Mouse (Mus musculus) brain, embryonic 14.5 days (tissue): ENCODE data around the gene Bub3. TPM values are rescaled to one million over a fixed set of nuclear protein-coding genes. Genes with fewer than 3 reads are reported as not detected.

Experiments
- DNase-seq: peaks from one replicate; pipeline ENCODE4 v3.0.0-alpha.2; 2011; ENCODE audit warnings: low read depth
- CTCF ChIP-seq: fragments of 200-500 bp; IDR thresholded peaks from 2 replicates; pipeline ENCODE4 v1.5.1; 2012; ENCODE audit warnings: inconsistent platforms, mild to moderate bottlenecking, moderate library complexity, borderline replicate concordance; ENCODE audit not compliant: insufficient read depth, insufficient read length; ENCODE audit errors: extremely low read depth
- POLR2A ChIP-seq: fragments of 200-500 bp; IDR thresholded peaks from 2 replicates; pipeline ENCODE4 v1.6.1; 2012; ENCODE audit warnings: mild to moderate bottlenecking, inconsistent platforms, borderline replicate concordance; ENCODE audit not compliant: poor library complexity, insufficient read depth, insufficient read length, severe bottlenecking; ENCODE audit errors: extremely low read depth
- polyA plus RNA-seq: library from polyadenylated mRNA; depleted of rRNA; stranded (reverse); fragments of >200 nt; gene quantifications from 2 replicates; pipeline ENCODE4 v1.2.3, GENCODE M21; 2012

Gene Bub3
- polyA plus RNA-seq, 1 experiment = 147 TPM

DNA sequence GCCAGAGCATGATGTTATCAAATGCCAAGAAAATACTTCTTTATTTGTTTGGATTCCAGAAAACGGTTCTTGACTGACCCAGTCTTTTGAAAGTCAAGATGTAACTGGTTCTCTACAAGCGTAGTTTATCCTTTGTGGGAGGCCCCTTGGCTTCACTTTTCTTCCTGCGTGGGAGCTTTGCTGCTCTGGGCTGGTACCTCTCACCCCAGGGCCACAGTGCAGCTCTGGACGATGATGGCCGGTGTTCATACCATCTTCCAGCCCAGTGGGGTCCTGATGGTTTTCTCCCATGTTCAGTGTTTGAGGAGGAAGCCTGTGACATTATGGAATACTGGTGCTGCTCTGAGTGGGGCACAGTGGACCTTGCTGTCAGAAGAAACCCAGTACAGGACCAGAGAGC, 12.5 kb upstream of the Bub3 start:
- TF ChIP-seq CTCF (no peak), POLR2A (no peak)
- DNase-seq = no peak

DNA sequence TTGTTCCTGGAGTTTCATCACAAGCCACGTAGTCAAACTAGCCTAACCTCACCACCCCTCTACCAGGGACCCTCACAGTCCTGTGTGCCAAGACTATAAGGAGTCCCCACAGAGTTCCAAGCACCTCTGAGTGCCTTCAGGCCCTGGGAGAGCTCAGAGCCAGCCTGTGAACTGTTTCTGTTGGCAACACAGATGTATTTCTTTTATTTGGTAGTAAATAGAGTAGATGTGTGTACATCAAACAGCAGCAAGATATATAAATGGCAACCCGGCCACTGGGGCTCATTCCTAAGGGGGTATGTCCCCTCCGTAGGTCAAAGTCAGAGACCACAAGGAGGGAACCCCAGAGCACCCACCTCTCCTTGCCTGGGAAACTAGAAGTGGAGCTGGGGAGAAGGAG, 11.5 kb upstream of the Bub3 start, which contains the start of gene Hmx2:
TSS of gene Hmx2 (plus strand) at position 301 of the 400 bp plus-strand sequence.
- DNase-seq = no peak
- TF ChIP-seq POLR2A = no peak
- TF ChIP-seq CTCF = no peak

DNA sequence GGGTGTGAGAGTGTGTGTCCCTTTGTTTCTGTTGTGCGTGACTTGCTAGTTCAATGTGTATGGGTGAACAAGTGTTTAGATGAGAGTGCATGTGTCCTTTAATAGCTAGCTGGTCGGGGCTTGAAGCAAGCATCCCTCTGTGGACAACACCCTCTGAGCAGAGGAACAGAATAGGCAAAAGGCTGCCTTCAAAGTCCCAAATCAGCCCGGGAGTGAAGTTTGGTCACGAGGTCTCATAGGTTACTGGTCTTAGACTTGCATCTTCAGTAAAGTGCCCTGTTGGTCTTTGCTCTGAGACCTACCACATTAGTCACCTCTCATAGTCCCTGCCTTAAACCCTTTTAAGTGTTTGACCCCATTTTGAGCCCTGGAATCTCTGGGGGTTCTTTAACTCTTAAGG, 8.6 kb upstream of the Bub3 start:
- TF ChIP-seq CTCF (no peak), POLR2A (no peak)
- DNase-seq = no peak

DNA sequence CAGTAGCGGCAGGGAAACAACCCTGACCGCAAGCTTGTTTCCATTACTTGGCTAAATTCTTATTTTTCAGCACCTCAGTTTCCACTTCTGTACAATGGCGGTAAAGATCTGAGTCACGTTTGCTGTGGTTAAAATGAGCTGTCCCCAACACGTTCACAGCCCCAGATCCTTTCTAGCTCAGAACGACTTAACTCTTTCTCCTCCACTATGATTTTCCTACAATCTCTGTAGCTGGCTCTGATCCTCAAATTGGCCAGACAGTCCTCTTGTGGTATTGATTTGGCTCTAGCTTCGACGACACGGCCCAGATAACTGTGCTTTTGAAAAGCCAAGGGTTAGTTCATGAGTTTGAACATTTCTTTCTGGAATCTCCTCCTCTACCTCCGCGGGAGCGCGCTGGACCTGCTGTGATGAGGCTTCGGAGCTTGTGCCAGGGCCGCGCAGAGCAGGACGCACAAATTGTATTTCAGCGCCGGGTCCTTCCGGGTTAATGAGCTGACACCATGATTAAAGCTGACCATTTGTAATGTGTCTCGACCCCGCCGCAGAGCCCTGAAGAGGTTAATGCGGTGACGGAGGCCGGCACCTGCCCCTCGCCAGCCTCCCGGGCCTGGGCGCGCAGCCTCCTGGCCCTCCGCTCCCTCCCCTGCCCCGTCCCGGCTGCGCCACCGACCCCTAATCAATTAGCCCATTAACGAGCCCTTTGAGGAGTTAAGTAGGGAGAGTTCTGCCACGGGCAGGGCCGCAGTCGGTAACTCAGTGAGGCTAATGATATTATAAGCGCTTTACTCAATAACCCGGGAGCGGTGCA, 7.9 kb upstream of the Bub3 start:
- no peak for DNase-seq
- TF ChIP-seq POLR2A (no peak), CTCF (no peak)

DNA sequence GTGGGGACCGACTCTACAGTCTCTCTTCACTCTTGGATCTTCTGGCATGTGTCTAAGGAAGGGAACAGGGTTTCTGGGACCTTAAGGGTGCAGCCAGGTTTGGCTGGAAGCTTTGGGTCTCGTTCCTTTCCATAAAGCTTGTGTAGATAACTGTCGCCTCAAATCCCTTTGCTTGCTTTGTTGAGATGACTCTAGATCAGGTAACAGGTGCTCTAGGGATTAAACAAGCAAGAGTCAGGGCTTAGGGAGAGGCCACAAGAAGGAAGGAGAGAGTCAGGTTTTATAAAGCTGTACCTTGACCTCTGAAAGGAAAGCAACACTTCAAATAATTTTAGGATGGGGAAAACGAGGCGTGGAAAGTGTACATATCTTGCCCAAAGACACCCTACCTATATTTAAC, 7.2 kb upstream of the Bub3 start:
- DNase-seq = peak; percentile 18
- TF ChIP-seq CTCF = no peak
- no peak for TF ChIP-seq POLR2A

DNA sequence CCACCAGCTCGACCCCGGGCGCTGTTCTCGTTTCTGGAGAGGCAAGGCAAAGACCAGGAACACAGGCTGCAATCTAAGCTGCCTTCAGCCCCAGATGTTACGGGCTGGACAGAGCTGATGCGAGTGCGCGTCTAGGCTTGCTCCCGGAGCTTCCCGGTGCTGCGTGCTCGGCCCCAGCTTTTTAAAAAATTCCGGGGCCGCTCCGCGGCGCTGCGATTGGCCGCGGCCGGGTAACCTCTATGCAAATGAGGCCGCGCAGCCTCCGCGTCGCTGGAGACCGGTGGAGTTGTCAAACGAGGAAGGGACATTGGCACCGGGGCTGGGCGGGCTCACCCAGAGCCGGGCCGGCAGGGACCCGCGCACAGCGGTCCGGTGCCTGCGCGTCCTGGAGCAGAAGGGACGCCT, 6.2 kb upstream of the Bub3 start:
- DNase-seq = peak; percentile 42
- no peak for TF ChIP-seq POLR2A
- TF ChIP-seq CTCF = no peak

DNA sequence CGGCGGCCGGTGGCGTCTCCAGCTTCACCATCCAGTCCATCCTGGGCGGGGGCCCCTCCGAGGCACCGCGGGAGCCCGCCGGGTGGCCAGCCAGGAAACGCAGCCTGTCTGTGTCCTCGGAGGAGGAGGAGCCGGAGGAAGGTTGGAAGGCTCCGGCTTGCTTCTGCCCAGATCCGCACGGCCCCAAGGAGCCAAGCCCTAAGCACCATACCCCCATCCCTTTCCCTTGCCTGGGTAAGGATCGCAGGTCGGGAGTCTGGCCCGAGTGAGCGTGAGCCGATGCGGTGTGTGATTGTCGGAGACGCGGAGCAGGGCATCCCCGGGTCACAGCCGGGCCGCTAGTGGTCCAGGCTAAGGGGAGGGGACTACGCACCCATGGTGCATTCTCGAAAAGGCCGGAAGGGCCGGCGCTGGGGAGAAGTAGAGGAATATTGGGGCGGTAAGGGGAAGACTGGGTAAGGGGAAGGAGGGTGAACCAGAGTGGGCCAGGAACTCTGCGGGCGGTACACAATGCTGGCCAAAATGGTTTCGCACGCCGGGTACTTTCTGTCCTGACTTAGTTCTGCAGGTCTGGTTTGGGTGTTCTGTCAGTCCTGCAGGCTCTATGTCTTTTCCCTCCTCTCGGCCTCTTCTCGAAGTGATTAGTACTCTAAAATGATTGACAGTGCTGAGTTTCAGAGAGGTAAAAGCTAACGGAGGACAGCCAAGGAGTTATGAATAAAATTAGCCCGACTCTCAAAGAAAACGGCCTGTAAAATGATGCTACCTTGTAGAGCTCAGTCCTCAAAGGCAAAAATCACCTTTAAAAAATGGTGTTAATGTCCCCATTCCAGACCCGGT, 5.5 kb upstream of the Bub3 start:
- TF ChIP-seq CTCF (no peak), POLR2A (no peak)
- peak; percentile 14 for DNase-seq

DNA sequence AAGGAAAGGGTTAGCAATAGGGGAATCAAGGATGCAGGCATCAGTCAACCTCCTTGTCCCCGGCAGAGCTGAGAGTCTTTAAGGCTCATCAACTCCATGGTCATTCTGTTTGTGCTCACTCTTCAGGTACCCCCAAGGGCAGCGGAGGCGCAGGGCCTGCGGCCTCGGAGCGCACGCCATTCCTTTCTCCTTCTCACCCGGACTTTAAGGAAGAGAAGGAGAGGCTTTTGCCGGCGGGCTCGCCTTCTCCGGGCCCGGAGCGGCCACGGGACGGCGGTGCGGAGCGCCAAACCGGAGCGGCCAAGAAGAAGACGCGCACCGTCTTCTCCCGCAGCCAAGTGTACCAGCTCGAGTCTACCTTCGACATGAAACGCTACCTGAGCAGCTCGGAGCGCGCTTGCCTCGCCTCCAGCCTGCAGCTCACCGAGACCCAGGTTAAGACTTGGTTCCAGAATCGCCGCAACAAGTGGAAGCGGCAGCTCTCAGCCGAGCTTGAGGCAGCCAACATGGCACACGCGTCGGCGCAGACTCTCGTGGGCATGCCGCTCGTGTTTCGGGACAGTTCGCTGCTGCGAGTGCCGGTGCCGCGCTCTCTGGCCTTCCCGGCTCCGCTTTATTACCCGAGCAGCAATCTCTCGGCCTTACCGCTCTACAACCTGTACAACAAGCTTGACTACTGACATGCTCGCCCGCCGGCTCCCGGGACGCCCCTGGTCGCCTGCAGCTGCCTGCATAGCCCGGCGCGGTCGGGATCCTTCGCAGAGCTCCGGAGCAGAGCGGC, 4.5 kb upstream of the Bub3 start:
- TF ChIP-seq POLR2A (no peak), CTCF (no peak)
- peak; percentile 58 for DNase-seq

DNA sequence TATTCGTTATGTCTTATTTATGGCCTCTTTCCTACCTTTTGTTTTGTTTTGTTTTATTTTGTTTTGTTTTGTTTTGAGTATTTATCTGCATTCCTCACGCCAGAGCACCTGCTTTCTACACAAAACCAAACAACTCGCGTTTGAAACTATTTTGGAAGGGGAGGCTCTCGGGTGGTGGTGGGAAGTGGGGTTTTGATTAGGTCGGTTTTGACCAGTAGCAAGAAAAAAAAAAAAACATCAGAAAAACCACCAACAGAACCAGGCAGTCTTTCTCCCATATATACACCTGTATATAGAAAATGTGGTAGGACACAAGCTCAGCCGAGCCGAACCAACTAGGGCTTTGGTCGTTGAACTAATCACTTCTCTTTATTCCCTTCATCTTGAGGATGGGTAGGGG, 3.9 kb upstream of the Bub3 start:
- TF ChIP-seq POLR2A (no peak), CTCF (no peak)
- no peak for DNase-seq

DNA sequence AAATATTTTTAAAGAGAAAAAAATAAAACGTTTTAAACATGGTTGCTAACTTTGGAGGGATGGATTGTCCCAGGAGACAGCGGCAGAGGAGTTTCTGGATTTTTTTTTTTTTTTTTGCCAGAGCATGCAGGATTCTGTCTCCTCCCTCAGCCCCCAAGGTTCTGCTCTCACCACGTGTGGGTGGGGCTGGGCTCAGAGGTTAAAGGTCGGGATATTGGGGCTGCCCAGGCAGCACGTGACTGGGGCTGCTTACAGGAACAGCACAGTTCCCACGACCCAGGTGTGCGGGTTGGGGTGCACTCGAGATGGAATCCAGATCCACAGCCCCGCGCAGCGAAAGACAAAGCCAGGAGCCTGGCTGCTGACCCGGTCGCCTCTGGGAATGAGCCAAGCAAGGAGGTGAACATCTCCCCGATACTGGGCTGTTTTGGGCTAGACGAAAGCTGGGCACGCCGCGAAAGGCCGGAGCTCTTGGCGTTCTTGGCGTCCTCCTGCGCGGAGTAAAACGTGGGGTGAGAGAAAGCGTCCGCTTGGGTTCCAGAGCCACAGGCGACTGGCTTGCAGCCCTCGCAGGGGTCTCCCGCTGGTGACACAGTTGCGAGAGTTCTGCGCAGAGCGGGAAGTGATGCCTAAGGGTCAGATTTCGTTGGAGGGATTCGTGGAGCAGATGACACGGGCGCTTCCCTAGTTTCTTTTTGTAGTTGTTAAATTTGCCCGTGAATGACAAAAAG, 3.3 kb upstream of the Bub3 start:
- DNase-seq = peak; percentile 43
- TF ChIP-seq CTCF (no peak), POLR2A (no peak)

DNA sequence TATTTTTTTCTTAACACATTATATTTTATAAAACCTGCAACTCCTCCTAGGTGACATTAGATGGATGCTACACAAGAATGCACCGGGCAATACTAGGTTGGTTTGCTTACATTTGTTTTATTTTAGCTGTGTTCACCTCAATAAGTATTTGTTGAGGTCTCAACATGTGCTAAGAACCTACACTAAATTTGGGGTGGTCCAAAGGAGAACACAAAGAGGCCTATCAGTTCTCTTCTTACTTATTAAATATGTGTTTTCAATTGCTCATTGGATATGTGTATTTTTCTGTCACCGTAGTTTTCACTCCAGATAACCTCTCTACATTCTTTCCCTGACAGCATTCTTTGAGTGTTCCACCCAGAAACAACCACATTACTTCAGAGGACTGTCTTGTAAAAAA, 2.3 kb upstream of the Bub3 start:
- TF ChIP-seq CTCF = no peak
- TF ChIP-seq POLR2A = no peak
- DNase-seq = peak; percentile 2

DNA sequence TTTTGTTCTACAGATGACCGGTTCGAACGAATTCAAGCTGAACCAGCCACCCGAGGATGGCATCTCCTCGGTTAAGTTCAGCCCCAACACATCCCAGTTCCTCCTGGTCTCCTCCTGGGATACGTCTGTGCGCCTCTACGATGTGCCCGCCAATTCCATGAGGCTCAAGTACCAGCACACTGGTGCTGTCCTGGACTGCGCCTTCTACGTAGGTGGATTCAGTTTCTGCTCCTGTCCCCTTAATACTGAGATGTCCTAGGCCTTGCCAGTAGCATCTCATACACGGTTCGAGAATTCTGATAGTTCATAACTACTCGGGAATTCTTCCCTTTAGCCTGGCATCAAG, 648 bp downstream of the Bub3 start:
- no peak for DNase-seq

More for the DNA sequence above, 648 bp downstream of the Bub3 start:
- TF ChIP-seq POLR2A (no peak), CTCF (no peak)
